Mouse (Mus musculus) hindbrain, embryonic 15.5 days (tissue): ENCODE data around the gene Tmem163. TPM values are rescaled to one million over a fixed set of nuclear protein-coding genes. Genes with fewer than 3 reads are reported as not detected.

Experiments used
- ATAC-seq: fragments of 200-750 bp; cut with Nextera tagmentation; 2 replicates; pipeline ENCODE4 v1.8.0; 2017; ENCODE audit warnings: low read depth, moderate number of reproducible peaks, moderate TSS enrichment; ENCODE audit not compliant: low FRiP score
- H3K27ac ChIP-seq: fragments of 300-500 bp; sonication (generic); replicated peaks from 2 replicates; pipeline ENCODE4 v1.5.1; 2015; ENCODE audit warnings: mild to moderate bottlenecking, inconsistent platforms
- H3K27me3 ChIP-seq: fragments of 300-500 bp; sonication (generic); 2 replicates; pipeline ENCODE4 v1.6.1; 2015; ENCODE audit warnings: control low read depth, inconsistent platforms
- H3K36me3 ChIP-seq: fragments of 300-500 bp; sonication (generic); 2 replicates; pipeline ENCODE4 v1.6.1; 2015; ENCODE audit warnings: control low read depth, inconsistent platforms
- H3K4me1 ChIP-seq: fragments of 300-500 bp; sonication (generic); replicated peaks from 2 replicates; pipeline ENCODE4 v1.6.1; 2015; ENCODE audit warnings: control low read depth, inconsistent platforms
- H3K4me2 ChIP-seq: fragments of 300-500 bp; sonication (generic); 2 replicates; pipeline ENCODE4 v1.6.1; 2015; ENCODE audit warnings: moderate library complexity, mild to moderate bottlenecking, inconsistent platforms
- H3K4me3 ChIP-seq: fragments of 300-500 bp; sonication (generic); 2 replicates; pipeline ENCODE4 v1.5.1; 2015; ENCODE audit warnings: mild to moderate bottlenecking, inconsistent platforms
- H3K9ac ChIP-seq: fragments of 300-500 bp; sonication (generic); 2 replicates; pipeline ENCODE4 v1.6.1; 2015; ENCODE audit warnings: inconsistent platforms
- H3K9me3 ChIP-seq: fragments of 300-500 bp; sonication (generic); 2 replicates; pipeline ENCODE4 v1.6.1; 2016; ENCODE audit warnings: control low read depth, inconsistent platforms
- WGBS: fragments of 180-500 bp; shearing (Covaris S2); methylation state at CpG from one replicate; pipeline ENCODE4 v1.1.7; 2015; 5-methylcytosine and 5-hydroxymethylcytosine counted together
- polyA plus RNA-seq: library from polyadenylated mRNA; unstranded; fragments of >200 nt; fragmentation: Nextera tagmentation; extraction: Ambion mirVana; gene quantifications from 2 replicates; pipeline ENCODE4 v1.2.1, GENCODE M21; 2015

Tmem163 gene
- polyA plus RNA-seq, 1 experiment from 2014 or later = 49.5 TPM

- Histone ChIP-seq H3K4me2 (no peak overlapping the region), H3K27ac (no peak overlapping the region), H3K4me3 (no peak overlapping the region), H3K27me3 (no peaks in the 10 kb centered on the region), H3K9me3 (no peaks in the 10 kb centered on the region), H3K36me3 (no peaks in the 10 kb centered on the region), H3K4me1 (no peaks in the 10 kb centered on the region), H3K9ac (no peak overlapping the region)
- 52% methylated on average over 2 of the region's 2 CpGs for WGBS
- no peak for ATAC-seq
Observed at GRCm38 (mm10) chr1:127637917-127638316, 41.4 kb downstream of the Tmem163 start.

DNA sequence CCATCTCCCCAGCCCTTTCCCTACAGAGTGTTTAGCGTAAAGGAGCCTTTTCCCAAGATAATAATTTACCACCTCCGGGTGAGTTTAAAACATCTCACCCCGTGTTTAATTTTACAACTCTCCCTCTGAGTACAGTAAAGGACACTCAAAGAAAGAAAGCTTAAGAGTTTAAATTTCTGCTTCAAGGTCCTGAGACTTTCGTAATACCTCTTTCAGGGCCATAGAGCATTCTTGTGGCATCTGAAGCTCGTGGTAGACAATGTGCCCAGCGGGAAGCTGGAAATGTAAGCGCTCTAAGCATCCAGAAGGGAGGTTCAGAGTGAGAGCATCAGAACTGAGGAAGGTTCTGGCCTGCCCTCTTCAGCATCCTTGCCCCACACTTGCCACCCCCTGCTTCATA lies 52.2 kb downstream of the Tmem163 start:
- no peaks in the 10 kb centered on the region for H3K36me3 ChIP-seq
- no peak overlapping the region for H3K4me2 ChIP-seq
- H3K27me3 ChIP-seq = no peaks in the 10 kb centered on the region
- H3K27ac ChIP-seq = no peak overlapping the region
- no peak overlapping the region for H3K4me3 ChIP-seq
- no peak for ATAC-seq
- no peak overlapping the region for H3K9ac ChIP-seq
- H3K9me3 ChIP-seq = no peaks in the 10 kb centered on the region
- 50% methylated on average over 7 of the region's 7 CpGs for WGBS
- no peaks in the 10 kb centered on the region for H3K4me1 ChIP-seq

DNA sequence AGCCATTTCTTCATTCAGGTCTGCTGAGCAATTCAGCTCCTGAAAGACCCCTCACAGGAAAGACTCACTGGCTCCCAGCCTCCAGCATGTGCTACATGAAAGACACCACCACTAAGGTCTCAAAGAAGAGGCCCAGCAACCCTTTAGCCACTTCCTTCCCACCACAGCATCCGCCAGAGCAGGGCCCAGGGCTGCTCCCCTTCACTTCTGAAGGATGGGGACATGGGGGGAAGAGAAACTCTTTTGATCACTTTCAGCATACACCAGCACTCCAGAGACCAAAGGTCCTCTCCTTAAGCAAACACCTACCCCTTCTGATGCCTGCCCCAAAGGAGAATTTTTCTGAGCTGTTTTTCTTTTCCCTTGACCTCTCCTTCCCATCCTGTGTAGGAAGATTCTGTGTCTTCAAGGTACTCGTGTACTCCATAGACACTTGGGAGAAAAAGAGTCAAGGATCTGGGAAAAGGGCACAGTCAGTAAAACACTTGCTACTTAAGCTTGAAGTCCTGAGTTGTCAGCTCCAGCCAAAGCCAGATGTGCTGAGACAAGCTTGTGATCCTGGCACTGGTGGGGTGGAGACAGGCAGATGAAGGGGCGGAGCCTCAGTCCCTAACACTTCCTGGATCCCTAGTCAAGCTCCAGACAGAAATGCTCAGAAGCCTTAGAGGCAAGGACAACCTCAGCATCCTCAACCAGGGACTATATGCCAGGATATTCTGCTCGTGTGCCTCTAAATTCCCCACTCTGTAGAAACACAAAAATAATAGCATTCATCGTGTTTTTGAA lies 53.6 kb downstream of the Tmem163 start:
- Histone ChIP-seq H3K4me1 (no peaks in the 10 kb centered on the region), H3K27ac (no peak overlapping the region), H3K9ac (no peak overlapping the region), H3K9me3 (no peaks in the 10 kb centered on the region), H3K36me3 (no peaks in the 10 kb centered on the region), H3K4me3 (no peak overlapping the region), H3K27me3 (no peaks in the 10 kb centered on the region), H3K4me2 (no peak overlapping the region)
- ATAC-seq = no peak
- WGBS = 66% methylated on average over 5 of the region's 5 CpGs

GRCm38 (mm10) chr1:127622349-127622748 lies 57.0 kb downstream of the Tmem163 start:
- no peak overlapping the region for H3K4me3 ChIP-seq
- no peak overlapping the region for H3K4me2 ChIP-seq
- H3K9ac ChIP-seq = no peak overlapping the region
- 50% methylated on average over 5 of the region's 5 CpGs for WGBS
- H3K27ac ChIP-seq = no peak overlapping the region
- H3K36me3 ChIP-seq = no peaks in the 10 kb centered on the region
- H3K27me3 ChIP-seq = no peaks in the 10 kb centered on the region
- H3K4me1 ChIP-seq = no peaks in the 10 kb centered on the region
- no peaks in the 10 kb centered on the region for H3K9me3 ChIP-seq
- ATAC-seq = no peak

- no peaks in the 10 kb centered on the region for H3K4me1 ChIP-seq
- ATAC-seq = 0 out of 2 replicates have a peak, but pooled peaks have one; percentile 11
- H3K9ac ChIP-seq = no peak overlapping the region
- WGBS = 69% methylated on average over 6 of the region's 6 CpGs
- H3K36me3 ChIP-seq = no peaks in the 10 kb centered on the region
- H3K4me2 ChIP-seq = no peak overlapping the region
- H3K27ac ChIP-seq = no peak overlapping the region
- H3K9me3 ChIP-seq = no peaks in the 10 kb centered on the region
- no peaks in the 10 kb centered on the region for H3K27me3 ChIP-seq
- no peak overlapping the region for H3K4me3 ChIP-seq
Observed at GRCm38 (mm10) chr1:127619036-127619435, 60.3 kb downstream of the Tmem163 start.

- no peaks in the 10 kb centered on the region for H3K9me3 ChIP-seq
- no peak overlapping the region for H3K9ac ChIP-seq
- H3K4me3 ChIP-seq = no peak overlapping the region
- ATAC-seq = no peak
- WGBS = 85% methylated on average over 3 of the region's 3 CpGs
- H3K27ac ChIP-seq = no peak overlapping the region
- H3K36me3 ChIP-seq = no peaks in the 10 kb centered on the region
- H3K4me2 ChIP-seq = no peak overlapping the region
- H3K4me1 ChIP-seq = no peaks in the 10 kb centered on the region
- H3K27me3 ChIP-seq = no peaks in the 10 kb centered on the region
Observed at GRCm38 (mm10) chr1:127610378-127610777, 69.0 kb downstream of the Tmem163 start.

GRCm38 (mm10) chr1:127609814-127610213 lies 69.5 kb downstream of the Tmem163 start:
- H3K9ac ChIP-seq = no peak overlapping the region
- no peak overlapping the region for H3K27ac ChIP-seq
- no peak overlapping the region for H3K4me2 ChIP-seq
- H3K4me1 ChIP-seq = no peaks in the 10 kb centered on the region
- H3K9me3 ChIP-seq = no peaks in the 10 kb centered on the region
- no peaks in the 10 kb centered on the region for H3K36me3 ChIP-seq
- no peak for ATAC-seq
- H3K4me3 ChIP-seq = no peak overlapping the region
- H3K27me3 ChIP-seq = no peaks in the 10 kb centered on the region
- WGBS = 91% methylated on average over 2 of the region's 2 CpGs

GRCm38 (mm10) chr1:127608326-127608725 lies 71.0 kb downstream of the Tmem163 start:
- 92% methylated on average over 3 of the region's 3 CpGs for WGBS
- no peaks in the 10 kb centered on the region for H3K27me3 ChIP-seq
- H3K27ac ChIP-seq = no peak overlapping the region

GRCm38 (mm10) chr1:127603697-127604631 lies 75.4 kb downstream of the Tmem163 start:
- H3K36me3 ChIP-seq = no peaks in the 10 kb centered on the region
- H3K9ac ChIP-seq = no peak overlapping the region
- 43% methylated on average over 9 of the region's 9 CpGs for WGBS
- no peaks in the 10 kb centered on the region for H3K27me3 ChIP-seq
- peaks cover 13% of the 10 kb centered on the region for H3K4me1 ChIP-seq
- H3K27ac ChIP-seq = peak overlapping the region; percentile 53
- no peak overlapping the region for H3K4me2 ChIP-seq
- ATAC-seq = peak; percentile 91
- no peak overlapping the region for H3K4me3 ChIP-seq
- H3K9me3 ChIP-seq = no peaks in the 10 kb centered on the region

More at GRCm38 (mm10) chr1:127608326-127608725, 71.0 kb downstream of the Tmem163 start:
- Histone ChIP-seq H3K9ac (no peak overlapping the region), H3K9me3 (no peaks in the 10 kb centered on the region), H3K4me1 (peaks cover 11% of the 10 kb centered on the region), H3K4me2 (no peak overlapping the region), H3K4me3 (no peak overlapping the region), H3K36me3 (no peaks in the 10 kb centered on the region)
- ATAC-seq = no peak

DNA sequence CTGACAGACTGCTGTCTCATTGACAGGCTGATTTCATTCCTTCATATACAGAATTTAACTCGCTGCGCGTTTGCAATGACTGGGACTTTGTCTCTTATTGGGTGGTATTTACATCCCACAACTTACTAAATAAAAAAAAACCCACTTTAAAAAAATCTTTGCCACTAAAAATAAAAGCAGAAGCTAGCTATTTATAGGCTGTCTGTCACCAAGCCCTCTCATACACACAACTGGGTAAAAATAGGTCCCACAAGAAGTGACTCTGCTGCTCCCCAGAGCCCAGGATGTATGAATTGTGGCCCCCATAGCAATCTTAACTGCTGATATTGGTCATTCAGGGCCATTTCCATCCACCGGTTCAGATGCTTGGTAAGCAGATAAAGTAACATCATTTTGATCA lies 83.2 kb downstream of the Tmem163 start:
- Histone ChIP-seq H3K4me2 (no peak overlapping the region), H3K27ac (no peak overlapping the region), H3K9ac (no peak overlapping the region), H3K4me1 (no peaks in the 10 kb centered on the region), H3K36me3 (no peaks in the 10 kb centered on the region), H3K4me3 (no peak overlapping the region), H3K9me3 (no peaks in the 10 kb centered on the region), H3K27me3 (no peaks in the 10 kb centered on the region)
- WGBS = 89% methylated on average over 4 of the region's 4 CpGs
- ATAC-seq = no peak

GRCm38 (mm10) chr1:127595735-127596134 lies 83.6 kb downstream of the Tmem163 start:
- no peaks in the 10 kb centered on the region for H3K9me3 ChIP-seq
- no peak overlapping the region for H3K9ac ChIP-seq
- no peak for ATAC-seq
- WGBS = 75% methylated on average over 1 of the region's 1 CpGs
- no peak overlapping the region for H3K4me2 ChIP-seq
- no peak overlapping the region for H3K27ac ChIP-seq
- H3K4me3 ChIP-seq = no peak overlapping the region
- H3K4me1 ChIP-seq = no peaks in the 10 kb centered on the region
- H3K36me3 ChIP-seq = no peaks in the 10 kb centered on the region
- H3K27me3 ChIP-seq = no peaks in the 10 kb centered on the region

DNA sequence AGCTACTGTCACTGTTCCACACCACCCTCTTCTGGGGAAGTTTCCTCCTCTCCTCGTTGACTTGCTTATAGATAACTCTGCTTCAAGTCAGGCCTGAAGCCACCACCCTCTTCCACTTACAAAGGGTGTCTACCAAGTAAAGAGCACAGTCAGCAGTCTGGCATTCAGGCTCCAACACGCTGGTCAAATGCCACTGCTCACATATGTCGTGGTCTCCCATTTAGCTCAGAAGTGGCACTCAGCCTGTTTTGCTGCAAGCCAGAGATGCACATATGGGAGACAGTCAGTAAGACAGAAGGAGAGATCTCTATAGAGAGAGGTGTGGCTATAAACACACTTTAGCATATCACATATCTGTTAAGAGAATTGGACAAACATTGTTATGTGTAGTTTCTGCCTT lies 89.8 kb downstream of the Tmem163 start:
- no peak overlapping the region for H3K27ac ChIP-seq
- no peak overlapping the region for H3K4me2 ChIP-seq
- no peaks in the 10 kb centered on the region for H3K4me1 ChIP-seq
- no peak overlapping the region for H3K4me3 ChIP-seq
- WGBS = 88% methylated on average over 3 of the region's 3 CpGs
- no peaks in the 10 kb centered on the region for H3K9me3 ChIP-seq
- no peaks in the 10 kb centered on the region for H3K27me3 ChIP-seq
- no peak for ATAC-seq
- no peak overlapping the region for H3K9ac ChIP-seq
- H3K36me3 ChIP-seq = no peaks in the 10 kb centered on the region
